Mouse (Mus musculus) heart, embryonic 13.5 days (tissue): Measurements from ENCODE around the gene Hsd11b1. TPM values are rescaled to one million over a fixed set of nuclear protein-coding genes. Genes with fewer than 3 reads are reported as not detected.

Experiments used
- polyA plus RNA-seq: library from polyadenylated mRNA; unstranded; fragments of >200 nt; fragmentation: Nextera tagmentation; extraction: Ambion mirVana; gene quantifications from 2 replicates; pipeline ENCODE4 v1.2.1, GENCODE M21; 2015

Gene Hsd11b1
- polyA plus RNA-seq, 1 experiment from 2014 or later: 1.3 TPM

Other genes starting within 250 kb of the Hsd11b1 start
- gene Syt14, start 228.3 kb downstream of the Hsd11b1 start, polyA plus RNA-seq: 0.78 and 0.79 TPM in 2 replicates
- gene Diexf, start 133.8 kb downstream of the Hsd11b1 start, polyA plus RNA-seq: 4.9 and 5.7 TPM in 2 replicates
- 5.9 and 6.2 TPM in 2 replicates for gene Irf6, start 111.0 kb downstream of the Hsd11b1 start, polyA plus RNA-seq
- gene A130010J15Rik, start 96.0 kb downstream of the Hsd11b1 start, polyA plus RNA-seq: 11.1 and 12.8 TPM in 2 replicates
- gene Traf3ip3, start 62.4 kb downstream of the Hsd11b1 start, polyA plus RNA-seq: 1.3 and 1.4 TPM in 2 replicates
- gene Lamb3, start 56.4 kb downstream of the Hsd11b1 start, polyA plus RNA-seq: 2.3 and 2.5 TPM in 2 replicates
- 50.8 and 60.1 TPM in 2 replicates for gene G0s2, start 9.1 kb upstream of the Hsd11b1 start, polyA plus RNA-seq
- 7.5 and 8.3 TPM in 2 replicates for gene Camk1g, start 106.2 kb upstream of the Hsd11b1 start, polyA plus RNA-seq